Mouse (Mus musculus) lung, adult 2 months (tissue): Measurements from ENCODE around the gene Tnfrsf13c. TPM values are rescaled to one million over a fixed set of nuclear protein-coding genes. Genes with fewer than 3 reads are reported as not detected.
"Not testable (repeated sequence)": the region's sequence is repeated elsewhere in the genome, so short reads cannot be mapped to it uniquely, and the experiment has no call there.

ENCODE experiments used
- DNase-seq: peaks from one replicate; pipeline ENCODE4 v3.0.0; 2022
- H3K4me1 ChIP-seq: fragments of 200-500 bp; 2 replicates; pipeline ENCODE4 v1.6.1; 2011; ENCODE audit warnings: low read length; ENCODE audit not compliant: control insufficient read depth, insufficient read depth
- H3K4me3 ChIP-seq: fragments of 200-500 bp; replicated peaks from 2 replicates; pipeline ENCODE3; 2011; ENCODE audit warnings: low read depth, mild to moderate bottlenecking, control low read depth, low read length; ENCODE audit errors: extremely low read depth
- CTCF ChIP-seq: fragments of 200-500 bp; IDR thresholded peaks from 2 replicates; pipeline ENCODE4 v1.5.1; 2011; ENCODE audit warnings: mild to moderate bottlenecking, low read length, control low read depth; ENCODE audit not compliant: insufficient read depth
- POLR2A ChIP-seq: fragments of 200-500 bp; IDR thresholded peaks from 2 replicates; pipeline ENCODE4 v1.6.1; 2011; ENCODE audit warnings: low read depth, mild to moderate bottlenecking, control low read depth, low read length, borderline replicate concordance; ENCODE audit errors: extremely low read depth
- WGBS: fragments of 180-500 bp; shearing (Covaris S2); methylation state at CpG from one replicate; pipeline ENCODE4 v1.1.7; 2018; 5-methylcytosine and 5-hydroxymethylcytosine counted together
- polyA plus RNA-seq: library from polyadenylated mRNA; depleted of rRNA; stranded (reverse); fragments of >200 nt; gene quantifications from 2 replicates; pipeline ENCODE4 v1.2.3, GENCODE M21; 2012

Tnfrsf13c gene
- polyA plus RNA-seq, 1 experiment = 4.4 TPM

- H3K4me1 ChIP-seq = no peaks in the 10 kb centered on the region
- no peak overlapping the region for H3K4me3 ChIP-seq
- no peak for DNase-seq
- TF ChIP-seq POLR2A = no peak
- no peak for TF ChIP-seq CTCF
- 93% methylated on average over 3 of the region's 3 CpGs for WGBS
Measured at GRCm38 (mm10) chr15:82251579-82251978, 27.4 kb upstream of the Tnfrsf13c start.

GRCm38 (mm10) chr15:82247131-82247776 lies 23.1 kb upstream of the Tnfrsf13c start:
- TF ChIP-seq CTCF (no peak), POLR2A (no peak)
- WGBS = 53% methylated on average over 3 of the region's 3 CpGs
- Histone ChIP-seq H3K4me3 (no peak overlapping the region), H3K4me1 (peaks cover 5% of the 10 kb centered on the region)
- DNase-seq = no peak

GRCm38 (mm10) chr15:82244805-82245161 lies 20.6 kb upstream of the Tnfrsf13c start:
- 21% methylated on average over 9 of the region's 9 CpGs for WGBS
- not testable (repeated sequence) for DNase-seq, H3K4me1 ChIP-seq
- peak overlapping the region; percentile 31 for H3K4me3 ChIP-seq

- WGBS = under 1% methylated on average over 65 of the region's 65 CpGs
- DNase-seq = peak; percentile 94
- no peak for TF ChIP-seq CTCF
- no peak for TF ChIP-seq POLR2A
- Histone ChIP-seq H3K4me3 (peak within 1 kb of the TSS; percentile 95), H3K4me1 (peaks cover 5% of the 10 kb centered on the region)
Measured at GRCm38 (mm10) chr15:82244115-82244804, 20.1 kb upstream of the Tnfrsf13c start, which contains the start of gene Cenpm. Gene Cenpm (minus strand): TSS chr15:82244748.

GRCm38 (mm10) chr15:82243742-82244114 lies 19.6 kb upstream of the Tnfrsf13c start:
- no peak for TF ChIP-seq POLR2A
- no peak for TF ChIP-seq CTCF
- peaks cover 5% of the 10 kb centered on the region for H3K4me1 ChIP-seq
- WGBS = under 1% methylated on average over 12 of the region's 12 CpGs
- no peak for DNase-seq
- H3K4me3 ChIP-seq = peak overlapping the region; percentile 84

- TF ChIP-seq CTCF = no peak
- TF ChIP-seq POLR2A = no peak
- no peak for DNase-seq
- Histone ChIP-seq H3K4me1 (peaks cover 5% of the 10 kb centered on the region), H3K4me3 (no peak overlapping the region)
- WGBS = 65% methylated on average over 3 of the region's 3 CpGs
Measured at GRCm38 (mm10) chr15:82243311-82243710, 19.1 kb upstream of the Tnfrsf13c start.

GRCm38 (mm10) chr15:82236565-82236964 lies 12.4 kb upstream of the Tnfrsf13c start:
- 22% methylated on average over 5 of the region's 5 CpGs for WGBS
- TF ChIP-seq POLR2A (no peak), CTCF (peak; percentile 98)
- Histone ChIP-seq H3K4me3 (no peak overlapping the region), H3K4me1 (no peaks in the 10 kb centered on the region)
- peak; percentile 86 for DNase-seq

- TF ChIP-seq CTCF = no peak
- no peak for TF ChIP-seq POLR2A
- no peak for DNase-seq
- no peaks in the 10 kb centered on the region for H3K4me1 ChIP-seq
- 57% methylated on average over 10 of the region's 10 CpGs for WGBS
- no peak overlapping the region for H3K4me3 ChIP-seq
Measured at GRCm38 (mm10) chr15:82235661-82236060, 11.5 kb upstream of the Tnfrsf13c start.

GRCm38 (mm10) chr15:82232651-82233050 lies 8.5 kb upstream of the Tnfrsf13c start:
- WGBS = 75% methylated on average over 4 of the region's 4 CpGs
- TF ChIP-seq POLR2A = no peak
- TF ChIP-seq CTCF = no peak
- Histone ChIP-seq H3K4me3 (no peak overlapping the region), H3K4me1 (no peaks in the 10 kb centered on the region)
- DNase-seq = no peak

GRCm38 (mm10) chr15:82231591-82232378 lies 7.6 kb upstream of the Tnfrsf13c start:
- DNase-seq = no peak
- Histone ChIP-seq H3K4me3 (no peak overlapping the region), H3K4me1 (no peaks in the 10 kb centered on the region)
- TF ChIP-seq POLR2A (no peak), CTCF (no peak)
- WGBS = 67% methylated on average over 11 of the region's 11 CpGs

- Histone ChIP-seq H3K4me3 (no peak overlapping the region), H3K4me1 (no peaks in the 10 kb centered on the region)
- no peak for DNase-seq
- TF ChIP-seq POLR2A (no peak), CTCF (no peak)
- WGBS = 62% methylated on average over 4 of the region's 4 CpGs
Measured at GRCm38 (mm10) chr15:82231100-82231499, 6.9 kb upstream of the Tnfrsf13c start.
